Mouse (Mus musculus): ENCODE data around the gene Zfyve26.
"Not testable (repeated sequence)": the region's sequence is repeated elsewhere in the genome, so short reads cannot be mapped to it uniquely, and the experiment has no call there.

Zfyve26 gene

DNA sequence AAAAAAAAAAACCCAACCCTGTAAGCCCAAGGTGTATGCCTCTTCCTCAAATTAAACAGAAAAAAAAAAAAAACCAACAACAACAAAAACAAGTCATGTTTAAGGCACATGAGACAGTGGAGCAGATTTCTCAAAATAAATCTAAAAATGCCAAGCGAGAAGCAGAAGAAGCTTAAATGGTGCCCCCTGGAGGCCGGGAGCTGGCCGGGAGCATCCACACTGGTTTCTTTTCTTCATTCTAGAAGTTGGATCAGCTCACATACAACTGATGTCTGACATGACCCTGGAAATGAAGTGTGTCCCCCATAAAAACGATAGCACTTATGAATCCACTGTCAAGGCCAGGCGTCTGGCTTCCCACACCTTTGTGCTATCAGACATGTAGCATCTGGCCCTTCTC lies 35.1 kb downstream of the Zfyve26 start:
- peak in 1 of 2 experiments; percentile 9 for DNase-seq (ENCODE audit: low spot score in 2 of 2)

DNA sequence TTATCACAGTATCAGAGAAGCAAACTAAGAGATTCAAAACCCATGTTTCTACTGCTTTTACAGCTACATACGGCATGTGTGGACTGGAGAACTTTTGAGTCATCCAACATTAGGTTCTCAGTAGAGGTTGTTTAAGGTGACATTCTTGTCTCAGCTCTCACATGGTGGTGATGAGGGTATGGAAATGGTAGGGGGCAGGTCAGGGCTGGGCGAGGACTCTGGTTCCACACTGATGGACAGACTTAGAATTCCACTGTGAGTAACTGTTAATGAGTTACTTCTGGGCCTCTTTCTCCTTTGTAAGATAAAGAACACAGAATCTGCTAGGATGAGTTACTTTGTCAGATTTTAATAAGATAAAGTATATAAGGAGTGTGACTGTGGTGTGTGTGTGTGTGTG lies 36.0 kb downstream of the Zfyve26 start:
- DNase-seq (ENCODE audit: low spot score in 2 of 2): no peak

DNA sequence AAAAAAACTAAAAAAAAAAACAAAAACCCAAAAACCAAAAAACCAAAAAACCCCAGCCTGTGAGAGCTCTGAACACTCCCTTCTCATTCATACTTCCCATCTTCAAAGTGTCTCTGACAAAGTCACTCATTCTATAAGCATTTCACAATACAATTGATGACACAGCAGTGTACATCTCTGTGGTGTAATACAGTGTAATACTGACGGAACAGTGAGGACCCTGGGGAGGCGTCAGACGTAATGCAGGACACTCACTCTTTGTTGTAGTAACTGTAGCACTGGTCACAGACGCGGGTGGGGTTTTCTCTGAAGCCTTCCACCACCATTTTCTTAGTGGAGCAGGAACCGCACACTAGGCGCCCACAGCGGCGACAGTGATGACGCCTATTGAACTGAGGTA lies 41.1 kb downstream of the Zfyve26 start:
- DNase-seq (ENCODE audit: low spot score in 2 of 2): no peak

DNA sequence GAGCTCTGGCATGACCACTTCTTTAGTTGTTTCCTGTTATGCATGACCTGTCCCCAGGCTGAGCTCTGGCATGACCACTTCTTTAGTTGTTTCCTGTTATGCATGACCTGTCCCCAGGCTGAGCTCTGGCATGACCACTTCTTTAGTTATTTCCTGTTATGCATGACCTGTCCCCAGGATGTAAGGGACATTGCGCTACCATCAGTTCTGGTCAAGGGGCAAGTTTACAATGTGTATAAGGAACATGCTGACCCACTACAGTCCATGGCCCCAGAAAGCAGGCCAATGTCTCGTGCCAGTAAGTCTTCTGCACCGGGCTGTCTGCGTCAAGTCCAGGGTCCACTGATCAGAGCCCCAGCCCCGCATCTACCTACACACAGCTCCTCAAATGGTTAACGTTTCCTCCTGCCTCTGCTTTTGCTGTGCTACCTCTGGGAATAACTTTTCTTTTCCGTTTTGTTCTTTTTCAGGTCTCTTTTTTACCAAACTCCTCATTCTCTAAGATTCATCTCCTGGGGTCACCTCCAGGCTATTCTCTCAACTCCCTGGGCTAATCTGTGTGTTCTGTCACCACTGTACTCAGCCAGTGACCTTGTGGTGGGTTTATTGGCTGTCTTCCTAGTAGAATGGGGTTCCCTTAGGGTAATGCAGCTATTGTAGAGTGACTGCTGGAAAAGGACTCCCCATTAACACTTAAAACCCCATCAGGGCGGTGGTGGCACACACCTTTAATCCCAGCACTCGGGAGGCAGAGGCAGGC lies 42.6 kb downstream of the Zfyve26 start:
- DNase-seq (ENCODE audit: low spot score in 2 of 2): no peak

GRCm38 (mm10) chr12:79248110-79248509 lies 48.0 kb downstream of the Zfyve26 start:
- no peak for DNase-seq (ENCODE audit: low spot score in 2 of 2)

- DNase-seq (ENCODE audit: low spot score in 2 of 2): no peak
These were observed 53.2 kb downstream of the Zfyve26 start for GRCm38 (mm10) chr12:79242921-79243320.

DNA sequence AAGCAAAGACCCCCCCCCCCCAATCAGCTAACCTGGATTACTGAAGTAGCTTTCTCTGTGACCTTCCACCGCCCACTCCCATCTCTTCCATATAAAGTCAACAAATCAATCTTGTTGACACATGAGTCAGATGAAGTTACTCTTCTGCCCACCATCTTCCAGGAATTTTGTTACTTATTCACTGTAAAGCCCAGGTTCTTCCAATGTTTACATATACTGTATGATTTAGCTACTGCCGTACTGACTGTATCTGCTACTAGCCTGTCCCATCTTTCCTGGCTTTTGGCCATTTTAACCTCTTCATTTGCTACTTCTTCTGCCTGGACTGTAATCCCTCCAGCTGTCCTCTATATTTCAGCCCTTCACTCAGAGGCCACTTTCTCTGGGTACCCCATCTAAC lies 54.1 kb downstream of the Zfyve26 start:
- no peak for DNase-seq (ENCODE audit: low spot score in 2 of 2)

DNA sequence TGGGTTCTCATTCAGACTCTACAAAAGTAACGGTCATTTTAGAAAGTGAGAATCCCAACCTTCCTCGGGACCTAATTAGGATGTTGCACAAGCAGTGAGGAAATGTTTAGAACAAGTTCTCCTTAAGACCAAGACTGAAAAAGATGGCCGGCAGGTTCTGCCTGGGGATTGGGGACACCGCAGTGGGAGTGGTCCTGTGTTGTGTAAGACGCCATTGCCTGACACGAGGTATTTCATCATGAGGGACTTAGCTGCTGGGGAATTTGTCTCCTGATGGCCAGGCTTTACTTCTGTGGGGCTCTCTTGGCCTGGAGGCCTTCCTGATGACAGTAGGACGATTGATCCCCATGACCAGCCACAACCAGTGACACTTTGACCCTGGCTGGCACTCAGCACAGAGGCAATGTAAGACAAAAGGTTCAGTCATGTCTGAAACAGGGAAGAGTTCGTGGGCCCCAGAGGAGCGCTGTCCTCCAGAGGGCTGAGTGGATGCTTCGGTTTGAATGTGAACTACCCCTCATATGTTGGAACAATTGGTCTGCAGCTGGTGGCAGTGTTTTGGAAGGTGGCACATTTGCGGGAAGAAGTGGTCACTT lies 60.5 kb downstream of the Zfyve26 start:
- no peak for DNase-seq (ENCODE audit: low spot score in 2 of 2)

DNA sequence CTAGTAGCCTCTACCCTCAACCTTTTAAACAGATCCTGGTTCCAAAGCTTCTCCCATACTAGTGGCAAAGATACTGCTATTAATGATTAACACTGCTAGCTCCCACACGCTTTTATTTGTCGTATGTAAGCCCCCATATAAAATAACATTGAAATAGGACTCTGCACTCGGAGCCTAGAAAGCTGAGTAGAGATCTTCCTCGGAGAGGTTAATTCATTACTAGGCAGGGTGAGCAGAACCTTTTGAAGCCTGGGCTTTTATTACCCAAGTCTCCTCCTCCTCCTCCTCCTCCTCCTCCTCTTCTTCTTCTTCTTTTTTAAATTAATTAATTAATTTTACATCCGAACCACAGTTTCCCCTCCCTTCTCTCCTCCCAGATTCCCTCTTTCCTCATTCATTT lies 78.6 kb downstream of the Zfyve26 start:
- no peak for DNase-seq (ENCODE audit: low spot score in 2 of 2)

GRCm38 (mm10) chr12:79211447-79211846 lies 84.7 kb downstream of the Zfyve26 start:
- peak in 1 of 2 experiments; percentile 24 for DNase-seq (ENCODE audit: low spot score in 2 of 2)

- peak; percentile 22 to 31 for DNase-seq (ENCODE audit: low spot score in 2 of 2)
These were observed 87.2 kb downstream of the Zfyve26 start, which contains the start of gene Rdh12 for GRCm38 (mm10) chr12:79208703-79209464. Gene Rdh12 (plus strand): TSS chr12:79208914.

DNA sequence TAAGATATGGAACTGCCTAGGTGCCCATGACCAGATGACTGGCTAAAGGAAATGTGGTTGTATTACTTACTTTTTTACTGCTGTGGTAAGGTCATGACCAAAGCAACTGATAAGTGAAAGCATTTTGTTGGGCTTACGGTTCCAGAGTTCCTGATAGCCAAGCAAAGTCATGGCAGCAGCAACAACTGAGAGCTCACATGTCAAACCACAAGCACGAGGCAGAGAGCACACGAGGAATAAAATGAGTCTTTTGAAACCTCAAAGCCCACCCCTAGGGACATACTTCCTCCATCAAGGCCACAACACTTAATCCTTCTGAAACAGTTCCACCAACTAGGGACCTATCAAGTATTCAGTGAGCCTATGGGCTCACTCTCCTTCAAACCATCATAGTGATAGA lies 94.2 kb downstream of the Zfyve26 start:
- DNase-seq (ENCODE audit: low spot score in 2 of 2): no peak

- no peak for DNase-seq (ENCODE audit: low spot score in 2 of 2)
These were observed 99.0 kb downstream of the Zfyve26 start for GRCm38 (mm10) chr12:79197105-79197504.

DNA sequence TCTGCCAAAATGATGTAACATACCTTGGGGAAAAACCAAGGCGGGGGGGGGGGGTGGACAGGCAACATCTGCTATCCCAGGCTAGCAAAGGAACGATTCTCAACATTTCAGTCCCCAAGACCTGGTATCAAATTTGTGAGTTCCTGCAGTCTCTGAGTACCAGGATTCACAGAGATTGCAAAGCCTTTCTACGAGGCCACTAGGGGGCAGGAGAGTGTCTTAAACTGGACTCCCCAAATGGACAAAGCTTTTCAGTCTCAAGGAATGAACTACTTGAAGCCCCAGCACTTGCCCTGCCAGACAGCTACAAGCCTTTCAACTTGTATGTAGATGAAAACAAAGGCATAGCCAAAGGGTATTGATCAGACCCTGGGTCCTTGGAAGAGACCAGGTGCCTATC lies 102.7 kb downstream of the Zfyve26 start:
- DNase-seq (ENCODE audit: low spot score in 2 of 2): peak; percentile 52 to 59

DNA sequence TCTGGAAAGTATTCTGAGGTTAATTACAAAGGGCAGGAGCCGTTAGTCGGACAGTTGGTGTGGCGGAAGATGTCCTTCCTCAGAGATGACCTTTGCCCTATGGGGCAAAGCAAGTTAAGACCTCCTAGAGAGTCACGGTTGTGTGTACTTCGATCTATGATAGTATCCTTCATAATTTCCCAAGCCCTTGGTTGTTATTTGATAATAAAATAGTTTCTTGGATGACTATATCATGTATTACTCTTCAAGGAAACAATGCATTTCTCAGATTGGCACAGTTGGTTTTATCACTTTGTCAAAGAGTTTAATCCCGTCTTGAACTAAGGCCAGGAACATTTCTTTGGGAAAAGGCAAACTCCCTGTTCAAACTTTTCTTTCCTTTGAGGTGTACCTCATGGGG lies 103.9 kb downstream of the Zfyve26 start, which contains the start of gene Rdh11:
TSS of gene Rdh11 (minus strand) at position 101 of the 400 bp plus-strand sequence.
- DNase-seq (ENCODE audit: low spot score in 2 of 2): no peak

GRCm38 (mm10) chr12:79191701-79192100 lies 104.4 kb downstream of the Zfyve26 start:
- DNase-seq (ENCODE audit: low spot score in 2 of 2): peak; percentile 64 to 65

- DNase-seq (ENCODE audit: low spot score in 2 of 2): peak in 1 of 2 experiments; percentile 18
These were observed 105.0 kb downstream of the Zfyve26 start for GRCm38 (mm10) chr12:79190931-79191673.

DNA sequence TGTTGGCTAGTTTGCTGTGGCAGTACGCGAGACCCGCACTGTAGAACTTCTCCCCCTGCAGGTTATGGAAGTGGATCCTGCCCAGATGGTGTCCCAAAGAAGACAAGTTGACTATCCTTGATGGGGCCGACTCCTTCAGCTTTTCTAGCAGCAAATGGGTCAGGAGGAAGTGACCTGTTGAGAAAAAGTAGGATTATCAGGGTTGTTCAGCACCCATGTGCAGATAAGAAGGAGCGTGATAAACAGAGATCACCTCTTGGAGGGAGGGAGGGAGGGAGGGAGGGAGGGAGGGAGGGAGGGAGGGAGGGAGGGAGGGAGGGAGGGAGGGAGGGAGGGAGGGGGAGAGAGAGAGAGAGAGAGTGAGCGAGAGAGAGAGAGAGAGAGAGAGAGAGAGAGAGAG lies 110.9 kb downstream of the Zfyve26 start:
- DNase-seq (ENCODE audit: low spot score in 2 of 2): not testable (repeated sequence)
